Mouse (Mus musculus): ENCODE measurements around the gene Atxn7. TPM values are rescaled to one million over a fixed set of nuclear protein-coding genes. Genes with fewer than 3 reads are reported as not detected.

The Atxn7 gene
- 20.3 and 24.3 TPM in 2 replicates for polyA plus RNA-seq (2012; rRNA removed)

DNA sequence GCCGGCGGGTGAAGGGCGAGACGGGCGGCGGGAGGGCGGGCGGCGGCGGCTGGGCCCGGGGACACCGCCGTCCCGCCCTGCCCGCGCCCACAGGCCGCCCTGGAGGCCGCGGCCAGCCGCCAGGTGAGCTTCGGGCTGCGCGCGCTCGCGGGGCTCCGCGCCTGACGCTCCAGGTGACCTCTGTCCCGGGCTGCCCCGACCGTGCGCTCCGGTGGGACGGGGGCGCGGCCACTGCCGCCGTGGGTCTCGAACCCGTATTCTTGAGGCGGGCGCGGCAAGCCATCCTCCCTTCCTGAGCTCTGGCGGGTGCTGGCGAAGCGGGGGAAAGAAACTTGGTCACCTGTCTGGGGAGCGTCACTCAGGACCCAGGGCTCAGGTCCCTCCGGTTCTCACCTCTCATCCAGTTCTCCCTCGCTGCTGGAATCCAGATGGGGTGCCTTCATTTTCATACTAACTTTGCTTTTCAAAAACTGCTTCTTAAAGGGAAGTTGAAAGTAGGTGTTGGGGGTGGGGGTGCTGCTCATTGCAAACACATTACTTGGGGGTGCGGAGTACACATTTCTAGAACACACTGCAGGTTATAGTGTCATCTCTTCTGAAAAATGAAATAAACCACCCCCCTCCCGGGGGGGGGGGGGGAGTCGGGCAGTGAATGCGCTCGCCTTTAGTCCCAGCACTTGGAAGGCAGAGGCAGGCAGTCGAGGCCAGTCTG, at the start of gene Atxn7, which contains the start of gene Thoc7:
TSS of gene Atxn7 (plus strand) at position 40 of the 712 bp plus-strand sequence.
TSS of gene Thoc7 (minus strand) at position 452 of the 712 bp plus-strand sequence.
- DNase-seq (ENCODE audit: low read depth in 1 of 2, low spot score in 2 of 2) = peak; percentile 14 to 33
- 2% methylated on average over 47 of the region's 56 CpGs for WGBS
- no peaks in the 10 kb centered on the region for H3K36me3 ChIP-seq (ENCODE audit: control insufficient read depth, insufficient read depth, low read length)
- H3K4me3 ChIP-seq (ENCODE audit: extremely low read depth, insufficient read depth, insufficient read length) = peak within 1 kb of the TSS; percentile 95
- H3K4me1 ChIP-seq (ENCODE audit: control insufficient read depth, insufficient read depth, insufficient read length) = peaks cover 2% of the 10 kb centered on the region
- H3K27me3 ChIP-seq (ENCODE audit: control insufficient read depth, insufficient read depth, low read length) = no peaks in the 10 kb centered on the region
- TF ChIP-seq CTCF (IDR thresholded peaks at IDR 0.05; ENCODE audit: extremely low read depth, insufficient read depth, insufficient read length, insufficient replicate concordance) (no peak), POLR2A (IDR thresholded peaks at IDR 0.05; ENCODE audit: low read depth, low read length) (no peak)
- peak within 1 kb of the TSS; percentile 61 for H3K27ac ChIP-seq (ENCODE audit: insufficient read depth, low read length)

DNA sequence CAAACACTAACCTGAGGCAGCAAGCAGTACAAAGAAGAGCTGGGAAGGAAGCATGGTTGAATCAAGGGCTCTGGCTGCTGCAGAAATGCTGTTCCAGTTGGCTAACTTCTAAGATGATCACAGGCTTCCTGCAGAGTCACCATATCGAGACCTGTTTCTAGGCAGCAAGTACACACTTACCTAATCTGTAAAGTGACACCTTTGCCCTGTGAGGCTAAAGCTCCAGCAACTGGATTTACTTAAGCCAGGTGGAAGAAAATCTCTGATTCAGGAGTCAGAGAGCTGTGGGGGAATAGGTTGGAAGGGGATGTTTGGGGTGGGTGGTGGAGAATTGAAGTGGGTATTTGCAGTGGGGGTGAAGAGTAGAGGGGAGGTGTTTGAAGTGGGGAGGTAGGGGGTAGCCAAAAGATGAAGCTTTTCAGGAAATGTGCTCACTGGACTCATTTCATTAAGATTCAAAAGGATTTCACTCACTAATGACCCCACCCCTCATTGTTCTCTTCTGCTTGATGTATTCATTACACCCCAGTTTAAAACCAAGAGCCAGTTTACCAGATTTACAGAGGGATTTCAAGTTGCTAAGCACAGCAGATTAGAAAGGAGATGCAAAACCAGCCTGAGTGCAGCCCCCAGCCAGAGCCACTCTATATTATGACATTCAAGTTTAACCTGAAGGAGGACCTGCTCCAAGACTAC, 46.7 kb upstream of the Atxn7 start, which contains the start of gene Gm281:
TSS of gene Gm281 (minus strand) at position 92 of the 696 bp plus-strand sequence.
- TF ChIP-seq CTCF (IDR thresholded peaks at IDR 0.05; ENCODE audit: extremely low read depth, insufficient read depth, insufficient read length, insufficient replicate concordance) = no peak
- no peak for TF ChIP-seq POLR2A (IDR thresholded peaks at IDR 0.05; ENCODE audit: low read depth, low read length)
- WGBS = 44% methylated on average over 1 of the region's 1 CpGs
- Histone ChIP-seq H3K36me3 (ENCODE audit: control insufficient read depth, insufficient read depth, low read length) (no peaks in the 10 kb centered on the region), H3K4me3 (ENCODE audit: extremely low read depth, insufficient read depth, insufficient read length) (no peak within 1 kb of the TSS), H3K4me1 (ENCODE audit: control insufficient read depth, insufficient read depth, insufficient read length) (no peaks in the 10 kb centered on the region), H3K27ac (ENCODE audit: insufficient read depth, low read length) (no peak within 1 kb of the TSS), H3K27me3 (ENCODE audit: control insufficient read depth, insufficient read depth, low read length) (no peaks in the 10 kb centered on the region)
- DNase-seq (ENCODE audit: low read depth in 1 of 2, low spot score in 2 of 2) = no peak

DNA sequence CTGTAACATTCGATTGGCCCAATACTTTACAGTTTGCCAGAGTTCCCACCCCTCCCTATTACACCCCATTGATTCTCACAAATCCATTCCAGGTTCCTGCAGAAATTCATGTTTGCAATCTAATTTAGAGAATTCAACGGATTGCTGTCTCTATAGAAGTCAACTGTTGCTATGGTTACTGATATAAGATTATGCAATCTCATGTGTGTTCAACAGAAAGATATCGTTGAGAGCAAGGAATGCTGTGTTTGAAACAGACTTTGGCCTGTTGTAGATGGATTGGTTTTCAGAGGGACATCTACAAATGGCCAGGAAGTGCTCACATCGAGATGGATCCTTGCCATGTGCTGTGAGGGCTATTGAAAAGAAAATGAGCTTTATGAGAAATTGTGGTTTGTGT, 46.0 kb upstream of the Atxn7 start:
- TF ChIP-seq CTCF (IDR thresholded peaks at IDR 0.05; ENCODE audit: extremely low read depth, insufficient read depth, insufficient read length, insufficient replicate concordance) (no peak), POLR2A (IDR thresholded peaks at IDR 0.05; ENCODE audit: low read depth, low read length) (no peak)

DNA sequence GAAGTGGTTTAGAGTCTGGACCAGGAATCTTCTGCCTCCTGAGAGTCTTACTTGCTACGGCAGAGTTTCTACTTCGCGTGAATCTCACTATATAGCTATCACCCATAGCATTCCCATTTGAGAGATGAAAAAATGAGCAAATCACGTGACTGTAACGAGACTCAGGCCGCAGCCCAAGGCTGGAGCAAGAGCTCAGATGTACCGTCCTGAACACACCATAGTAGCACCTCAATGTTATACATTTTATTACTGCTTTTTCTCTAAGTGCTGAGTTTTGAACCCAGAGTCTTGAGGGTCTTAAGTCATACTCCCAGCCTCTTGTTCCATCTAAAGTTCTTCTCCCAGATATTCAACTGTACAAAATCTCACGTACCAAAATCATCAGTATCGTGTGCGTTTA, 44.0 kb upstream of the Atxn7 start:
- Histone ChIP-seq H3K27ac (ENCODE audit: insufficient read depth, low read length) (no peak overlapping the region), H3K4me1 (ENCODE audit: control insufficient read depth, insufficient read depth, insufficient read length) (no peaks in the 10 kb centered on the region), H3K36me3 (ENCODE audit: control insufficient read depth, insufficient read depth, low read length) (no peaks in the 10 kb centered on the region), H3K4me3 (ENCODE audit: extremely low read depth, insufficient read depth, insufficient read length) (no peak overlapping the region), H3K27me3 (ENCODE audit: control insufficient read depth, insufficient read depth, low read length) (no peaks in the 10 kb centered on the region)
- 87% methylated on average over 10 of the region's 10 CpGs for WGBS
- no peak for DNase-seq (ENCODE audit: low read depth in 1 of 2, low spot score in 2 of 2)
- TF ChIP-seq CTCF (IDR thresholded peaks at IDR 0.05; ENCODE audit: extremely low read depth, insufficient read depth, insufficient read length, insufficient replicate concordance) = no peak
- no peak for TF ChIP-seq POLR2A (IDR thresholded peaks at IDR 0.05; ENCODE audit: low read depth, low read length)

More for the DNA sequence above, 46.0 kb upstream of the Atxn7 start:
- Histone ChIP-seq H3K27me3 (ENCODE audit: control insufficient read depth, insufficient read depth, low read length) (no peaks in the 10 kb centered on the region), H3K4me3 (ENCODE audit: extremely low read depth, insufficient read depth, insufficient read length) (no peak overlapping the region), H3K4me1 (ENCODE audit: control insufficient read depth, insufficient read depth, insufficient read length) (no peaks in the 10 kb centered on the region), H3K27ac (ENCODE audit: insufficient read depth, low read length) (no peak overlapping the region), H3K36me3 (ENCODE audit: control insufficient read depth, insufficient read depth, low read length) (no peaks in the 10 kb centered on the region)
- no peak for DNase-seq (ENCODE audit: low read depth in 1 of 2, low spot score in 2 of 2)
- WGBS = 72% methylated on average over 4 of the region's 4 CpGs

DNA sequence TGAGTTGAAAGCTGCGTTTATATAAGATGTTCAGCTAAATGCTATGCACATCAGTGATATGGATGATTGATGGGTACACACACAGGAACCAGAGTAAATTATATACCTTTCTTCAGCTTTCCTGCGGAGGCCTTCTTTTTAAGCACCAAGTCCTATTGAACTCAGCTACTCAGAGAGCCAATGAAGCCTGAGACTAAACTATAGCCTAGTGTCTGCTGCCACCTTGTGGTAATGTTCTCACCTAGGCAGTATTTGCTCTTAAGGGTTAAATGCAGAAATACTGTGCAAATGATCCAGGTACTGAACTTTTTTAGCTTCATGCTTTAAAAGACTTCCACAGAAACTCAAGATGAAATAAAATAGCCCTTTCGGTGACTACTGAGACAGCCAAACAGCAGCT, 43.6 kb upstream of the Atxn7 start:
- no peak overlapping the region for H3K4me3 ChIP-seq (ENCODE audit: extremely low read depth, insufficient read depth, insufficient read length)
- no peak overlapping the region for H3K27ac ChIP-seq (ENCODE audit: insufficient read depth, low read length)
- TF ChIP-seq POLR2A (IDR thresholded peaks at IDR 0.05; ENCODE audit: low read depth, low read length) = no peak
- no peak for TF ChIP-seq CTCF (IDR thresholded peaks at IDR 0.05; ENCODE audit: extremely low read depth, insufficient read depth, insufficient read length, insufficient replicate concordance)
- no peaks in the 10 kb centered on the region for H3K4me1 ChIP-seq (ENCODE audit: control insufficient read depth, insufficient read depth, insufficient read length)
- H3K27me3 ChIP-seq (ENCODE audit: control insufficient read depth, insufficient read depth, low read length) = no peaks in the 10 kb centered on the region
- no peaks in the 10 kb centered on the region for H3K36me3 ChIP-seq (ENCODE audit: control insufficient read depth, insufficient read depth, low read length)
- WGBS = 41% methylated on average over 3 of the region's 3 CpGs
- peak; percentile 9 to 21 for DNase-seq (ENCODE audit: low read depth in 1 of 2, low spot score in 2 of 2)

DNA sequence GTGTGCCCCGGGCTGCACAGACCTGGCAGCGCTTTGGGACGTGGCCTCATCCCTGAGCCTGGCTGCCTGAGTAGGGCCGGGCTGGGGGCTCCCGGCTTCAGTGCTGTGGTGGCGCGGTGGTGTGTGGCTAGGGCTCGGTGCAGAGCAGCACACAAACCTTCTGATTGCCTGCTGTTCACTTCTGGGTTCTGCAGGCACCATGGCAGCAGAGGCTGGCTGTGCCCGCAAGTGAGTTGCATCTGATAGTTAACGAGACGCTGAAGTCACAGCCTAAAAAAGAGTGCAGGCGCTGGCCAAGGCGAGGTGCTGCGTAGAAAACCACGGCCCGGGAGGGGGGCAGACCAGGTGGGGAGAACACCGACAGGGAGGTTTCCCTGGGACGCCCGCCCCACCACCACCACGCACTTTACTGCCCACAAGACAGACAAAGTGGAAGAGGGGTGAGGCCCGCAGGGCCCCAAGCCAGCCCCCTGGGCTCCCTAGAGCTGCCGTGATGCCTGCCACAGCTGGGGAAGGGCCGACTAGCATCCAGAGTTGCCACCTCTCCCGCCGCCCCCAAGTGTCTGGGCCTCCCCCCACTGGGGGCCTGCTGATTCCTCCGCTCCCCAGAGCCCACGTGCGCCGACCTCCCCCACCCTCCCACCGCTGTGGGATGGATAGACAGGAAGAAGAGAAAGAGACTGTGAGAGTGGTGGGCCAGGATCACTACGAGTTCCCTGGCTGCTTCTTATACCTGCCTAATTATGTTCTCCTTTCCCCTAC, 27.8 kb upstream of the Atxn7 start:
- DNase-seq (ENCODE audit: low read depth in 1 of 2, low spot score in 2 of 2) = no peak
- peak overlapping the region; percentile 49; the same call in 1 of the 2 replicates for H3K4me3 ChIP-seq (ENCODE audit: extremely low read depth, insufficient read depth, insufficient read length)
- H3K4me1 ChIP-seq (ENCODE audit: control insufficient read depth, insufficient read depth, insufficient read length) = no peaks in the 10 kb centered on the region; the same call in 1 of the 2 replicates
- H3K27me3 ChIP-seq (ENCODE audit: control insufficient read depth, insufficient read depth, low read length) = no peaks in the 10 kb centered on the region; the same call in 1 of the 2 replicates
- no peaks in the 10 kb centered on the region for H3K36me3 ChIP-seq (ENCODE audit: control insufficient read depth, insufficient read depth, low read length)
- TF ChIP-seq CTCF (IDR thresholded peaks at IDR 0.05; ENCODE audit: extremely low read depth, insufficient read depth, insufficient read length, insufficient replicate concordance) = no peak
- no peak for TF ChIP-seq POLR2A (IDR thresholded peaks at IDR 0.05; ENCODE audit: low read depth, low read length)
- 33% methylated on average over 31 of the region's 31 CpGs for WGBS
- no peak overlapping the region for H3K27ac ChIP-seq (ENCODE audit: insufficient read depth, low read length)
